Mouse (Mus musculus): ENCODE measurements around the gene Mtg2.
A peak's percentile ranks its signal among the peaks of the same experiment; 100 is the strongest.

Mtg2 gene

GRCm38 (mm10) chr2:180051986-180052733 is 18.2 kb upstream of the Mtg2 start:
- peak; percentile 50 for DNase-seq (ENCODE audit: low spot score)

- DNase-seq (ENCODE audit: low spot score), result no peak
Measured at GRCm38 (mm10) chr2:180053001-180053400, 17.4 kb upstream of the Mtg2 start.

GRCm38 (mm10) chr2:180063338-180064131 is 6.9 kb upstream of the Mtg2 start:
- no peak for DNase-seq (ENCODE audit: low spot score)

- no peak for DNase-seq (ENCODE audit: low spot score)
Measured at GRCm38 (mm10) chr2:180069770-180070480, 463 bp upstream of the Mtg2 start.

GRCm38 (mm10) chr2:180071671-180072070 is 1.3 kb downstream of the Mtg2 start:
- no peak for DNase-seq (ENCODE audit: low spot score)

- no peak for DNase-seq (ENCODE audit: low spot score)
Measured at GRCm38 (mm10) chr2:180072886-180073285, 2.5 kb downstream of the Mtg2 start.

- DNase-seq (ENCODE audit: low spot score), result no peak
Measured at GRCm38 (mm10) chr2:180077622-180078021, 7.2 kb downstream of the Mtg2 start.

- no peak for DNase-seq (ENCODE audit: low spot score)
Measured at GRCm38 (mm10) chr2:180080680-180081079, 10.3 kb downstream of the Mtg2 start.

- DNase-seq (ENCODE audit: low spot score), result no peak
Measured at GRCm38 (mm10) chr2:180083063-180083462, 12.7 kb downstream of the Mtg2 start.

GRCm38 (mm10) chr2:180084565-180084964 is 14.2 kb downstream of the Mtg2 start:
- DNase-seq (ENCODE audit: low spot score), result peak; percentile 20

GRCm38 (mm10) chr2:180085926-180086636 is 15.7 kb downstream of the Mtg2 start:
- DNase-seq (ENCODE audit: low spot score), result no peak

- no peak for DNase-seq (ENCODE audit: low spot score)
Measured at GRCm38 (mm10) chr2:180086637-180087027, 16.2 kb downstream of the Mtg2 start.

- no peak for DNase-seq (ENCODE audit: low spot score)
Measured at GRCm38 (mm10) chr2:180087472-180087871, 17.1 kb downstream of the Mtg2 start.

GRCm38 (mm10) chr2:180090285-180090684 is 19.9 kb downstream of the Mtg2 start:
- no peak for DNase-seq (ENCODE audit: low spot score)

GRCm38 (mm10) chr2:180095711-180096110 is 25.3 kb downstream of the Mtg2 start:
- no peak for DNase-seq (ENCODE audit: low spot score)

- DNase-seq (ENCODE audit: low spot score), result no peak
Measured at GRCm38 (mm10) chr2:180097585-180097984, 27.2 kb downstream of the Mtg2 start.

- DNase-seq (ENCODE audit: low spot score), result no peak
Measured at GRCm38 (mm10) chr2:180098167-180098566, 27.8 kb downstream of the Mtg2 start.

- DNase-seq (ENCODE audit: low spot score), result no peak
Measured at GRCm38 (mm10) chr2:180099529-180099928, 29.1 kb downstream of the Mtg2 start.

- DNase-seq (ENCODE audit: low spot score), result no peak
Measured at GRCm38 (mm10) chr2:180103151-180103977, 33.0 kb downstream of the Mtg2 start.

GRCm38 (mm10) chr2:180103978-180104658 is 33.7 kb downstream of the Mtg2 start, which contains the start of gene Hrh3:
Gene Hrh3, minus strand, starts transcription at chr2:180104488.
- peak; percentile 77 for DNase-seq (ENCODE audit: low spot score)

All from embryo, embryonic 10.5 days (tissue).